Mouse (Mus musculus): ENCODE measurements at regions not wholly inside any gene's neighbourhood (a gene's known extent, or its start where the extent isn't known, plus 50 kb on each side); places are given as distances from the start of the nearest gene placed in this dataset.

GRCm38 (mm10) chr9:122476356-122476755 lies 124.9 kb downstream of the Abhd5 start:
- TF ChIP-seq CTCF (IDR thresholded peaks at IDR 0.05; ENCODE audit: borderline replicate concordance, extremely low read depth, insufficient read depth, insufficient read length) (peak; percentile 61; the same call in 1 of the 2 replicates), POLR2A (IDR thresholded peaks at IDR 0.05; ENCODE audit: borderline replicate concordance, extremely low read depth, insufficient read depth, insufficient read length, poor library complexity, severe bottlenecking) (no peak)
